Mouse (Mus musculus) brain, embryonic 18.5 days (tissue): Measurements from ENCODE around the gene Bgn.

Experiments
- DNase-seq: peaks from one replicate; pipeline ENCODE4 v3.0.0-alpha.2; 2012; ENCODE audit warnings: low read depth, low spot score

Bgn gene

GRCm38 (mm10) chrX:73483484-73483810 lies at the start of gene Bgn:
Bgn (plus strand) TSS chrX:73483602.
- no peak for DNase-seq

- DNase-seq: no peak
These were observed 48.1 kb upstream of the Bgn start, which contains the start of gene Trex2 for GRCm38 (mm10) chrX:73435252-73435651. Trex2 (minus strand) TSS chrX:73435344.

DNA sequence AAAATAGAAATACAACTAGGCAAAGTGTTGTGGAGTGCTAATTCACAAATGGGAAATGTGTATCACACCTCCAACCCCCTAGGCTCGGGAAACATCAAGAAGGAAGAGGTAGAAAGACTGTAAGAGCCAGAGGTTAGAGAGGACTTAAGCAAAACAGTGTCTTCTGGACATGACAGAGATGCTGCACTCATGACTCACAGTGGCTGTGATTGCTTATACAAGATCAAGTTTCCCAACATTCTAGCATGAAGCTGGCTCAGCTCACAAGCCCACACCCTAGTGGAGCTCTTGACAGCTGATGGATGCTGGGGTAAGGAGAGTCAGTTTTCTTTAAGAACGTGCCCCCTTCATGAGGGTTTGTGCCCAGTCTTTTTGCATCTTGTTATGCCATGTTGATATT lies 42.0 kb upstream of the Bgn start:
- DNase-seq: no peak

- DNase-seq: no peak
These were observed 31.5 kb upstream of the Bgn start for GRCm38 (mm10) chrX:73451949-73452348.

DNA sequence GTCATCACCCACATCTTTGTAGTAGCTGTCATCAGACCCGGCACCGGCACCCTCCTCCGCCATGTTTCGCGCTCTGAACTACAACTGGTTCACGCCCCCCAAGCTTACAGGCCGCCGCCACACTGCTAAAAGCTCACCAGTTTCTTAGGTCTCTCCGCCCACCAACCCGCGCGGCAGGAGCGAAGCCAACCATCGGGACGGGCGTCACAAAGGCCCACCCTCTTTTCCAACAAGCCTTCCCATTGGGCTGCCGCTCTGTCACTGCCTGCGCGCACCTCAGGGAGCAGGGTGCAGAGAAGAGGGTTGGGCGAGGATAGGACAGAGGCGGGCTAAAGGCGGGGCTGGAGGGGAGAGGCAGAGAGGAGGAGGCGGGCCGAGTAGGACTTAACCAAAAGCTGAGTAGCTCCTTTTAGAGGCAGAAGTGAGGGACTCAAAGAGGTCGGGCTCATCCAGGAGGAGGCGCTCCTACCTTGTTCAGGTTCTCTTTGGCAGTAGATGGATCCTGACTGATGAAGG lies 24.5 kb upstream of the Bgn start, which contains the start of gene Haus7:
Haus7 (minus strand) TSS at position 168 of the 516 bp plus-strand sequence.
- DNase-seq: peak; percentile 87

DNA sequence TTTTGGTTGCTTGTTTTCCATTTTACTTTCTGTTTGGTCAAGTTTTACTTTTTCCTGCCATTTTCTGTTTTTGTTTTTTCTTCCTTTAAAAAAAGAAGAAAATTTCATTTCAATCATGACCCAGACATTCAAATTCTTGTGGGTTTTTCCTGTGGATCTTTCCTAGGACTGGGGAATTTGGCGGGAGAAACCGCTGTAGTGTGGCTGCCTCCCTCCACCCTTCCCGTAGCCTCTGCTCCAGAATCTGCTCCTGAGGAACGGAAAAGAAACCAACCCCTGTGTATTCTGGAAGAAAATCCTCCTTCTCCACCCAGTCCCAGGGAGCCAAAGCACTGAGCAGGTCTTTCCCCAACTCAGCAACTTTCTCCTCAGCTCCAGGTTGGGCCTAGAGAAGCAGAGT lies 22.6 kb upstream of the Bgn start:
- DNase-seq: no peak

DNA sequence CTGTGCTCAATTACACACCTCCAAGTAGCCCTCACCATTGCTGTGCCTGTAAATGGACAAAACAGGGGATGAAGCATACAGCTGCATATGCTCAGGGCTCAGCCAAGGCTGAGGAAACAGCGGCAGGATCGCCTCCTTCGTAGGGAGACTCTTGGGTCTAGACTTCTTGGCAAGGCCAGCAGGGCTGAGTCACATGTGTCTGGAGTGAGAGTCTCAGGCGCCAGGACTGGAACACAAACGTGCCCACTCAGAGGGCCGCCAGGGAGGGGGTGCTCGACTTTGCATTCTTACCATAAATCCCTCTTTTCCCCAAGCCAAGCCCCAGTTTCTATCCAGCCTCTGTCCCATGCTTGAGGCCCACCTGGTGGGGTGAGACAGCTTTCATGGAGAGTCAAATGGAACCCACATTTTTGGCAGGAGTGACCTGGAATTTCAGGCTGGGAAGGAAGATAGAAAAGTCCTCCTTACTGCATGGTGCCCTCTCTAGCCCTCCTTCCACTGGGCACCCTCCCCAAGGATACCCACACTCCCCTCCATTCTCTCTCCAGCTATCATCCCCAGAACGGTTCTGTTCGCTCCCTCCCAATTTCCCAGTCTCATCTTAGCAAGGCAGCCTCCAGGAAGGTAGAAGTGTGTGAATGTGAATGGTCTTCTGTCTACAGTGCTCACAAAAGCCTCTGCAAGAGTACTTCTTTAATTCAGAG lies 17.8 kb upstream of the Bgn start:
- DNase-seq: no peak

DNA sequence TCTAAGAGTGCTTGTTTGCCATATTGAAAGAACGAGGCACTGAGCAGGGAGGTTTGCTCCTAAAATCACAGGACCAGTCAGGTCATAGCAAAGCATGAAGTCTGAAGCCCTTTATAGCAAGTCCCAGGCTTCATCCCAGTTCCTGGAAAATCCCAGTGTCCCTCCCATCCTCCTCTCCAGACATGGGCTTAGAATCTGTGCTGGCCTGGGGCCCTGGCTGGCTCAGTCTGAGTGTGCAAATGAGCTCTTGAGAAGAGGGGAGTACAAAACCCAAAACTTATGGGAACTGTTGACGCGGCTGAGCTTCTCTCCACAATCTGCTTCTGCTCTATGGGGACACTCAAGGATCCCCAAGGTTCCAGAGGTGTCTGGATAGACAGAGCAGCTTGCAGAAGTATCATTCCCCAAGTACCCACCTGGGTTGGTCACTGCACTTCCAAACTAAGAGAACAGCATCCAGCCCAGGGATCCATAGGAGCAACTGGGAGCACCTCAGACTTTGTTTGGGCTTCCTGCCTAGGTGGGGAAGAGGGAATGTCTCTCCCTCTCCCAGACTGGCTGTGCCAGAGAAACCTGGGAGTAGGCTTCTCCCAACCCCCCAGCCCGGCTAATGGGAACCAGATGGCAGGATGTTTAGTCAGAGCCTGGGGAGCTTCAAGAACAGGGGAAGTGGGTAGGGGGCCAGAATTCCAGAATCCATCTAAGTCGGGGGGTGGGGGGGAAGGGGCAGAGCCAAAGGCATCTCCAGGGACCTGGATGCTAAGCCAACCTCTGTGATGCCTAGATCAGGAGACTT lies 15.8 kb upstream of the Bgn start:
- DNase-seq: no peak

DNA sequence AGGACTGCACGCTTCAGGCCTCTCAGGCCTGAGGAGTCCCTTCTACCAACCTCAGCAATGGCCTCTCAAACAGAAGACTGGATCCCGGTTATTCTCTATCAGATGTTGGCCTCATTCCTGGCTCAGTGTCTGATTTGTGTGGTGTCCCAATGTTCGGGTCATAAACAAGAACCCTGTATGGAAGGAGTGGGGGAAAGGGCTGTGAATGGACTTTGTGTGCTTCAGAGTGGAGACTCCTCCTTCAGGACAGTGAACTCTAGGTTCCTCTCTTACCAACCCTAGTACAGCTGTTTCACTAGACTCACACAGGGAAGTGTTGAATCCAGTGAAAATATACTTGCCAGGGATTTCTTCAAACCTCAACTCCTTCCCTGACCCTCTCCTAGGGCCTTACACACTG lies 15.1 kb upstream of the Bgn start:
- DNase-seq: no peak

DNA sequence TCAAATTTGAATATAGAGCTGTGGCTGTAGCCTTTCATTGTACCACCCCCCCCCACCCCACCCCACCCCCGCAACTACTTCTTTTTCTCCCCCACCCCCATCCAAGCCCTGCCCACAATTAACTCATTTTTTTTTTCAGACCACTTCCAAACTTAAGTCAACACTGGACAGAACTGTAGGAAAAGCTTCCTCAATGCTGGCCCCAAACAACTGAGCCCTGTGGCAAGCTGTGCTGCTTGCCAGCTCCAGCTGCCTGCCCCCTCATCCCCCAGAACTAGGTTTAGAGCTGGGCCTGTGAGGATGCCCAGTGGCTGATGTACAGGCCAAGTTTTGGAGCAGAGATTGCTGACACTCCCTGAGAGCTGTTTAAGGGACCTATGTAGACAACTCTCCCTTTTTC lies 14.7 kb upstream of the Bgn start:
- no peak for DNase-seq

DNA sequence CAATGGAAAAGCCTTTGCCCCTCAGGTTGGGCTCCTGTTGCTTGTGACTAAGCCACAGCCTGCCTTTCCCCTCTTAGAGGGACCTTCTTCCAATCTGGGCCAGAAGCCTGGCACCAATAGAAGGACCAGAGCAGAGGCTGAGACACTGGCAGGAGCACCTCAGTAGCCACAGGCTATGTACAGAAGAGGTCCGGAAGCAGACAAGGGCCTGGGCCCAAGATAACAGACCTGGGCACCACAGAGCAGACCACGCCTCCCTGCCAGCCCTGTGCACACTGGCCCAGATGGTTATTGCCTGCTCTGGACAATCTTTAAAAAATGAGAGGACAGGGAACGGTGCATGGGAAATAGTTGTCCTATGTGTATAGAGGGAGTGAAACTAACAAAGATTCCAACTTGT lies 11.6 kb upstream of the Bgn start:
- no peak for DNase-seq

GRCm38 (mm10) chrX:73474340-73475165 lies 8.8 kb upstream of the Bgn start:
- no peak for DNase-seq

- no peak for DNase-seq
These were observed 7.6 kb upstream of the Bgn start for GRCm38 (mm10) chrX:73475658-73476256.

DNA sequence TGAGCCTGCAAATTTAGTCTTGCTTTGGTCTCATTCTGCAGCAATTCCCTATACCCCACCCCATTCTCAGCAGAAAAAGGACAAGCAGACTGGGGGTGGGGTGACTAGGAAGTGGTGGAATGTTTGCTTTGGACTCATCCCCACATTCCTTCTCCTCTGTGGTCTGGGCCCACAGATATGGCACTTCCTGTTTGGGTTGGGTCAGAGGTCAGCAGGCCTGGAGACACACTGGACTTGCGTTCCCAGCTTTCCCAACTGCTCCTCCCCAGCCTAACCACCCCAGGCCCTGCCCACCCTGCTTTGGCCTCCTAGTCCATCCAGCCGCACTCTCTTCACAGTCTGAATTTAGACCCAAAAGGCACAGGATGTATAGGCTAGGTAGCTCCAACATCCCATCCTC lies 6.8 kb upstream of the Bgn start:
- no peak for DNase-seq

GRCm38 (mm10) chrX:73477500-73477899 lies 5.9 kb upstream of the Bgn start:
- DNase-seq: no peak

- DNase-seq: no peak
These were observed 3.7 kb upstream of the Bgn start for GRCm38 (mm10) chrX:73479656-73480055.

- DNase-seq: no peak
These were observed 3.1 kb upstream of the Bgn start for GRCm38 (mm10) chrX:73480334-73480733.

DNA sequence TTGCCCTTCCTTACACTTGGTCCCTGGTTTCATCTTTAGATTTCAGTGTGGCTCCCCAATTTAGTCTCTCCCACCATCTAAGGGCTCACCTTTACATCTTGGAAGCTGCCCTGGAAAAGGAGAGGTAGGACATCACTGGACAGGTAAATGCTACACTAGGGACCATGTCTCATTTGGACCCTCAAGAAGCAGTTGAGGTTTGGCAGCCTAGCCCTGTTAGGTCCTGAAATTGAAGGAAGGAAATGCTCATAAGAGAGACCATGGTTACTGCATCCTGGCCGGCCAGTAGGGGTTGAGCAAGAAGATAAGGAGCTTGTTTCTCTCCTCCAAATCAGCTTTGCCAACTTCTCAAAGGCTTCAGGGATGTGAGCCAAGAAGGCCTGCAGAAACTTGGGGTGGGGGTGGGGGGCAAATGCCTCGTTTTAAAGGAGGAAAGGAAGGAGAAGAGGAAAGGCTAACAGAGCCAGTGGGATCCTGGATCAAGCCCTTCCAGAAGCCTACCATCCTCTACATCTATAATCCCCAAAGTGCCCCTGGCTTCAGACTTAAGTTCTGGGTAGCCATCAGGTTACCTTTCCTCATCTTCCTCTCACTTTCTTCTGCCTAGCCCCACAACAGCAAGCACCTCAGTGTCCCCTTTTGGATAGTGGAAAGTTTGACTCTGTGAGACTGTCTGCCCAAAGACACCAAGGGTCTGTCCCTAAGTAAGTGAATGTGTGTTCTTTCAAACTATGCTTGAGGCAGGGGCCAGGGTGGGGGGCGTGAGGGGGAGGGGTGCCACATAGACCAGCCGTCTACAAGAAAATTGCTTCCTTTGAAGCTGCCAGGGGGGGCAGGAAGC lies 539 bp upstream of the Bgn start:
- DNase-seq: no peak

- DNase-seq: no peak
These were observed 674 bp downstream of the Bgn start for GRCm38 (mm10) chrX:73484076-73484475.

GRCm38 (mm10) chrX:73484870-73485269 lies 1.5 kb downstream of the Bgn start:
- DNase-seq: no peak

- no peak for DNase-seq
These were observed 3.5 kb downstream of the Bgn start for GRCm38 (mm10) chrX:73486920-73487319.
